Mouse (Mus musculus) lung, adult 2 months (tissue): ENCODE data around the gene Dhrs7b. TPM values are rescaled to one million over a fixed set of nuclear protein-coding genes. Genes with fewer than 3 reads are reported as not detected.
A peak's percentile ranks its signal among the peaks of the same experiment; 100 is the strongest.
"Not testable (repeated sequence)": the region's sequence is repeated elsewhere in the genome, so short reads cannot be mapped to it uniquely, and the experiment has no call there.

Experiments
- DNase-seq: peaks from one replicate; pipeline ENCODE4 v3.0.0; 2022
- H3K4me1 ChIP-seq: fragments of 200-500 bp; 2 replicates; pipeline ENCODE4 v1.6.1; 2011; ENCODE audit warnings: low read length; ENCODE audit not compliant: control insufficient read depth, insufficient read depth
- H3K4me3 ChIP-seq: fragments of 200-500 bp; replicated peaks from 2 replicates; pipeline ENCODE3; 2011; ENCODE audit warnings: low read depth, mild to moderate bottlenecking, control low read depth, low read length; ENCODE audit errors: extremely low read depth
- CTCF ChIP-seq: fragments of 200-500 bp; IDR thresholded peaks from 2 replicates; pipeline ENCODE4 v1.5.1; 2011; ENCODE audit warnings: mild to moderate bottlenecking, low read length, control low read depth; ENCODE audit not compliant: insufficient read depth
- POLR2A ChIP-seq: fragments of 200-500 bp; IDR thresholded peaks from 2 replicates; pipeline ENCODE4 v1.6.1; 2011; ENCODE audit warnings: low read depth, mild to moderate bottlenecking, control low read depth, low read length, borderline replicate concordance; ENCODE audit errors: extremely low read depth
- WGBS: fragments of 180-500 bp; shearing (Covaris S2); methylation state at CpG from one replicate; pipeline ENCODE4 v1.1.7; 2018; 5-methylcytosine and 5-hydroxymethylcytosine counted together
- polyA plus RNA-seq: library from polyadenylated mRNA; depleted of rRNA; stranded (reverse); fragments of >200 nt; gene quantifications from 2 replicates; pipeline ENCODE4 v1.2.3, GENCODE M21; 2012

Dhrs7b gene
- polyA plus RNA-seq, 1 experiment = 14.3 TPM

DNA sequence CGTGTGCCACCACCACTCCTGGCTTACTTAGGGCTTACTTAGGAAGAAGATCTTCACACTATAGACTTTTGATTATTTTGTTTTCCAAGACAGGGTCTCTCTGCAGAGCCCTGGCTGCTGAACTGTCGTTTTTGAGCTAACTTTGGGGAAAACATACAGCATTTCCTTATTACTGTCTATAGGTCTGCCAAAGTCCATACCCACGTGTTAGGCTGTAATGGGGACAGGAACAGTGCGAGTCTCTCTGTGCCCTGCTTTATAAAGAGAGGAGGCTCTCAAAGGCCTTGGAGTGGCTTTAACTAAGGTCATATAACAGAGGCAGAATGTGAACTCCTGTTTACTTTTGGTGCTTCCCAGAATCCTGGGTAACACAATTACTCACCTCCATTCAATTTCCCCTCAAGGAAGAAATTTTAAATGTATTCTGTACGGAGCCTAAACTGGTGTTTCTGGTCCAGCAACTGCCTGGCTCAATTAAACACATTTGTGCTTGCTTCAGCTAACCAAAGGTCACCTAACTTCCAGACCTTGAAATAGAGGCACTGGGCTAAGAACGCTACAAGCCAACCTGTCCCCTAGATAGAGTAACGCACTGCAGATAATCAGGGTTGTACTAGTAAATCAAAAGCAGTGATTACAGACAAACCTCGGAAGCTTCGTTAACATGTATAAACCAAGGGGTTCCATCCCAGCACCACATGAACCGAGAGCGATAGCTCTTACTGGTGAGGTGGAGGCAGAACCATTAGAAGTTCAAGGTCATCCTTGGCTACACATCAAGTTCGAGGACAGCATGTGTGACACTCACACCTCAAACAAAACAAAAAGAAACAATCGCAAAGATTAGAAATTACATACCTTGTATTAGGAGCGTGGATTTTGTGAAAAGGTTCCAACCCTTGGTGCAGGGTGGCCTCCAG is 20.1 kb upstream of the Dhrs7b start:
- DNase-seq = no peak
- TF ChIP-seq POLR2A (no peak), CTCF (no peak)
- WGBS = 31% methylated on average over 14 of the region's 14 CpGs
- Histone ChIP-seq H3K4me1 (peaks cover 11% of the 10 kb centered on the region), H3K4me3 (peak overlapping the region; percentile 57)

DNA sequence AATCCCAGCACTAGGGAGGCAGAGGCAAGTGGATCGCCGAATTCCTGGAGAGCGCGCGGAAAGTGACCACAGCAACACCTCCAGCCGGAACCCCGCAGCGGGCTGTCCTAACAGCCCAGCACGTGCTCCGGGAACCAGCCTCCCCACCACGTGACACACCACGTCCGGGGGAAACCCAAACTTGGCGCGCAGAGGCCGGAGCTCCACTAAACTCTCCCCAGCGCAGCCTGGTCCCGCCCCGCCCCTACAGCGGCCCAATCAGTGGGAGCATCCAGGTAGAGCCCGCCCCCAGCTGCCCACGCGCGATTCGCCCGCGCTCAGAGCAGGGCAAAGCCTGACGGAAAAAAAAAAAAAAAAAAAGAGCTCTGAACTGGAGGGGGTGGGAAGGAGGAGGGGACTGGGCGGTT is 19.4 kb upstream of the Dhrs7b start:
- TF ChIP-seq CTCF (no peak), POLR2A (no peak)
- under 1% methylated on average over 29 of the region's 29 CpGs for WGBS
- Histone ChIP-seq H3K4me1 (peaks cover 11% of the 10 kb centered on the region), H3K4me3 (peak overlapping the region; percentile 57)
- peak; percentile 91 for DNase-seq

DNA sequence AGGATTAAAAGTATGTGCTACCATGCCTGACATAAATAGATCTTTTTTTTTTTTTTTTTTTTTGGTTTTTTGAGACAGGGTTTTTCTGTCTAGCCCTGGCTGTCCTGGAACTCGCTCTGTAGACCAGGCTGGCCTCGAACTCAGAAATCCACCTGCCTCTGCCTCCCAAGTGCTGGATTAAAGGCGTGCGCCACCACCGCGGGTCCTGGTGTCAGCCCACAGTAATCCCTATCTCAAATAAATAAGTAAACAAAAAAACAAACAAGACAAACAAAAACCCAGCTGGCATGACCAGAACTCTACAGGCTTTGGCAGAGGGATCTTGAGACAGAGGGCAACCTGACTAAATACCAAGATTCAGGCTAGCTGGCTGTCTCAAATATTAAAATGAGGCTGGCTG is 18.8 kb upstream of the Dhrs7b start, which contains the start of gene Shmt1:
TSS of gene Shmt1 (minus strand) at position 101 of the 400 bp plus-strand sequence.
- peak within 1 kb of the TSS; percentile 57 for H3K4me3 ChIP-seq
- H3K4me1 ChIP-seq = peaks cover 11% of the 10 kb centered on the region
- 23% methylated on average over 6 of the region's 6 CpGs for WGBS
- DNase-seq = not testable (repeated sequence)

DNA sequence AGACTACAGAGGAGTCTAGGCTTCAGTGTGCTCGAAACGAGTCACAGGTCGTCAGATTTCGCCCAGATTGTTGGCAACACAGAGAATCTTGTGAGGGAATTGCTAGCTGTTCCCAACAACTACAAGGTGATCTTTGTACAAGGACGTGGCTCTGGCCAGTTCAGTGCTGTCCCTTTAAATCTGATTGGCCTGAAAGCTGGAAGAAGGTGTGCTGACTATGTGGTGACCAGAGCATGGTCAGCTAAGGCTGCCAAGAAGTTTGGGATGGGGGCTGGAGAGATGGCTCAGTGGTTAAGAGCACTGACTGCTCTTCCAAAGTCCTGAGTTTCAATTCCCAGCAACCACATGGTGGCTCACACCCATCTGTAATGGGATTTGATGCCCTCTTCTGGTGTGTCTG is 14.0 kb upstream of the Dhrs7b start:
- H3K4me1 ChIP-seq = no peaks in the 10 kb centered on the region
- WGBS = 56% methylated on average over 5 of the region's 5 CpGs
- no peak overlapping the region for H3K4me3 ChIP-seq
- TF ChIP-seq POLR2A (no peak), CTCF (no peak)
- DNase-seq = no peak

DNA sequence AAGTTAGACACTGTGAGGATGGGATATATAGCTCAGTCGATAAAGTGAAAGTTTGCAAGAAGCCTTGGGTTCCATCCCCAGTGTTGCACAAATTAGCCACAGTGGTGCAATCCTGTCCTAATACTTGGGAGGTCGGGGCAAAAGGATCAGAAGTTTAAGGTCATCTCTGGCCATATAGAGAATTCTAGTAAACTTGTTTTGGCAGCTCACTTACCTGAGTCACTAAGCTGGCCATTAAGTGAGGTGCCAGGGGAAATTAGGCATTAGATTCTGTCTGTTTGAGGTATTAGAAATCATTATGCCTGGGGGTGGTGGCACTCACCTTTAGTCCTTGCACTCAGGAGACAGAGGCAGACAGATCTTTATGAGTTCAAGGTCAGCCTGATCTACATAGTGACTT is 6.7 kb upstream of the Dhrs7b start:
- Histone ChIP-seq H3K4me1 (no peaks in the 10 kb centered on the region), H3K4me3 (no peak overlapping the region)
- TF ChIP-seq POLR2A = no peak
- TF ChIP-seq CTCF = no peak
- WGBS = 63% methylated on average over 2 of the region's 2 CpGs
- no peak for DNase-seq

DNA sequence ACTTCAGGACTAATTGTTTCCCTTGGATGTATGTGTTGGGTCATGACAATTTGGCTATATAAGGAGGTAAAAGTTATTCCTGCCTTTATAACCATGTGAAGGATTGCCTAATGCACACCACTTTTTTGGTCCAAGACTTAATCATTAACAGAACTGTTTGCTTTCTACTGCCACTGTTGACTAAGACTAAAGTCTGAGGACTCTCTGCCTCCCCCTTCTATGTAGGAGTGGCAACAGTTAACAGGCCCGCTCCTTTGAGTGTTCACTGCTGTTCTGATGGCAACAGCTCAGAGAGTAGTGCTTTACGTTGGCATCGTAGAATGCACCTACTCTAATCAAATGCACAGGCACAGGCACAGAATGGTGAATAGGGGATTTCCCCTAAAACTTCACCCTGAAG is 5.2 kb upstream of the Dhrs7b start:
- WGBS = 69% methylated on average over 3 of the region's 3 CpGs
- H3K4me1 ChIP-seq = no peaks in the 10 kb centered on the region
- no peak overlapping the region for H3K4me3 ChIP-seq
- no peak for DNase-seq
- no peak for TF ChIP-seq POLR2A
- TF ChIP-seq CTCF = no peak

DNA sequence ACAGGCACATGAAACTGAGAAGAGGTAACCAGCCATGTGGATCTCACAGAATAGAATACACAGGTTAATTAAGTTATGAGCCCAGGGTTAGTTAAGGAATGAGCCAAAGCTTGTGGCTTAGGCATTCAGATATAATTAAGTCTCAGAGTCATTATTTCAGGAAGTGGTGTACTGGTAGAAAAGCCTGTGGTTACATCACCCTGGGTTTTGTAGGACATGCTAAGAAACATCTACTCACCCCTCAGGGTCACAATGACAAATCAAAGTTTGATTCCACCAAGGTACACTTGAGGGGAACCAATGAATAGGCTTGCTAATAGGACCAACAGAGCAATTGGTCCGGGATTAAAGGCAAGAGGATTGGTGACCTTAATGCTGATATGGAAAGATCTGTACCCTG is 3.7 kb upstream of the Dhrs7b start:
- Histone ChIP-seq H3K4me1 (no peaks in the 10 kb centered on the region; the same call in 1 of the 2 replicates), H3K4me3 (no peak overlapping the region)
- TF ChIP-seq CTCF (no peak), POLR2A (no peak)
- 38% methylated on average over 1 of the region's 1 CpGs for WGBS
- DNase-seq = no peak

DNA sequence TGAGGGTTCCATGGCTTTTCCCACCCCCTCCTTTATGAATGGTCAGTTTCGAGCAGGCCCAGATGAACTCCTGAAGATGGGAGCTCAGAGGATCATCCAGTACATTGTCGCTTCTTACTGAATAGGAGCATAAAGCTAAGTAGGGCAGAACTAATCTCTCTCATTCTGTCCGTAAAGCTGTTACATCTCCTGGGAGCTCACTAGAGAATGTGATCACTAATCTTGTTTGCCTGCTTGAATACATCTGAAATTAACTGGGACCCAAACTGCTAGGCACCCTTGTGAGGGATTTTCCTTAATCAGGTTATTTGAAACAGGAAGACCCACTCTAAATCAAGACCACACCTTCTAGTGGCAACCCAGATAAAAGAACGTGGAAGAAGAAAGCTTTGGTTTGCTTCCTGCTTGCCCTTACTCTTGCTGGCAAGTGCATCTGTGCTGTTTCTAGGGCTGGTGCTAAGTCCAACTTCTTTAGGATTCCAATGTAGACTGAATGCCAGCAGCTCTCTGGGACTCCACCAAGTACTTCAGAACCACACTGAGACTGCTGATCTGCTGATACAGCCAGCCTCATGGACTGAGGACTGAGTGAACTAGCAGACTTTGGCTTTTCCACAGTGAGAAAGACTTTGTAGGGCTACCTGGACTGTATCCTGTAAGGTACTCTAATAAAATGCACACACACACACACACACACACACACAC is 3.0 kb upstream of the Dhrs7b start:
- no peak for DNase-seq
- Histone ChIP-seq H3K4me3 (no peak overlapping the region), H3K4me1 (no peaks in the 10 kb centered on the region; the same call in 1 of the 2 replicates)
- no peak for TF ChIP-seq CTCF
- TF ChIP-seq POLR2A = no peak
- 59% methylated on average over 4 of the region's 4 CpGs for WGBS

DNA sequence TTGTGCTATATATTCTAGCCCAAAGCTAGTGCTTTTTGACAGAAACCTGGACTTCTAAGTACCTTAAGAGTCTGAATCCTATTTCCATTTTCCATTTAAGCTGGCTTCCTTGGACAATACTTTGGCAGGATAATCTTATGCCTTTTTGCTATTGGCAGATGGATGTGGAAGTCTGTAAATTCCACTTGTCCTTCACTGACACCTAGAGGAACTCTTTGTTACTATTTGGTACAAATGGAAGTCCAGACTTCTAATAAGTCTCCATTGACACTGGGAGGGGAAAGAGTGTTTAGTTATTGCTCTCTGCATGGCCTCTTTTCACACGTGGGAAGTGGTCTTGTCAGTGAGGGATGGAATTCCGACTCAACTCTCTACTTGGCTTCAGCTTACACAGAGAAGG is 1.5 kb upstream of the Dhrs7b start:
- 18% methylated on average over 2 of the region's 2 CpGs for WGBS
- Histone ChIP-seq H3K4me3 (no peak overlapping the region), H3K4me1 (no peaks in the 10 kb centered on the region; the same call in 1 of the 2 replicates)
- no peak for TF ChIP-seq POLR2A
- TF ChIP-seq CTCF = peak; percentile 18; the same call in 1 of the 2 replicates
- DNase-seq = no peak
